Mouse (Mus musculus) NIH3T3 (cell line): ENCODE measurements around the gene Tbc1d9.
"Not testable (repeated sequence)": the region's sequence is repeated elsewhere in the genome, so short reads cannot be mapped to it uniquely, and the experiment has no call there.

Source experiments
- DNase-seq: peaks from one replicate; pipeline ENCODE4 v3.0.0-alpha.2; 2012; ENCODE audit warnings: low read depth

Gene Tbc1d9

DNA sequence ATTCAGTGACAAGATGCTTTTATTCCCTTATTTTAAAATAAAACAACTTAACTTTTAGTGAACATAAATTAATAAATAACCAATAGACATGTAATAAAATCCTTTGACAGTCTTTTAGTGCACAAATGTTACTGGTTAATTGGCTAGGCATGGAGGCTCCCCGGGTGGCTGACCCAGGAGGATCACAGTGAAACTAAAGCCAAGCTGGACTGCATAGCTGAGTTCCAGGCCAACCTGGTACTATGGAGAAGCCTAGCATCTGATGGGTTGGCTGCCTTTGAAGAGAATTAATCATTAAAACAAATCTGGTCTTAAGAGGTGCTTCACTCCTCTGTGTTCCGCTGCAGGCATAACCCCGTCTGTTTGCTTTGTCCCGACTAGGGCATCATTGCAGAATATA, 67.9 kb downstream of the Tbc1d9 start:
- no peak for DNase-seq

DNA sequence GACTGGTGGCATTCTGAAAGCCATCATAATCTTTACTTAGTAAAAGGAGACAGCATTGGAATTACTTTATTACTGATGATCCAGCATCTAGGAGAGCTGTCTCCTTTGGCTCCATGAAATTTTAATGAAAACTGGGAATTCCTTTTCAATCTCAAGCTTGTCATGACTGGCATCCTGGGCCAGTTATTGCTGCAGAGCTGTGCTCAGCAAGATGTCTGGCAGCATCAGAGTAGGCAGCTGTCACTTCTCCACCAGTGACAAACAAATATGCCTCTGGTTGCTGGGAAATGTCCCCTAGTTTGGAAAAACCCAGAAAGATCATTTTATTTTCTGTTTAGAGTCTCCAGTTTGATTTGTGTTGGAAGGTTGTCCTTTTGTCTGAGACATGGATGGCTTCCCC, 74.2 kb downstream of the Tbc1d9 start:
- DNase-seq, result no peak

DNA sequence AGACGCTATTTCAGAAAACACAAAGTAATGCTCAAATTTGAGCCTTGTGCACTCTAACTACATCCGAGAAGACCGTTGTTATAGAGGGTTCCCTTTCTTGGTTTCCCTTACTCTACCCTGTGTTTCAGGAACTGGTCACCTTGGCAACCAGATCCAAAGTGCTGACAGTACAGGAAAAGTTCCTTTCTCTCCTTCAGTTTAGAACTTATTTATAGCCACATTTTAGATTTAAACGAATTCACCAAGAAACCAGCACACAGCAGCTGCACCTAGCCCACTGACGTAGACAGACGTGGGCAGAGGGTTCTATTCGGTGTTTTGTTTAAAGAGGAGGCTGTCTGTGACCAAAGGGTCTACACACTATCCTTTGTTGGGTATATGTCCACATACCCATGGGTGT, 79.0 kb downstream of the Tbc1d9 start:
- no peak for DNase-seq

DNA sequence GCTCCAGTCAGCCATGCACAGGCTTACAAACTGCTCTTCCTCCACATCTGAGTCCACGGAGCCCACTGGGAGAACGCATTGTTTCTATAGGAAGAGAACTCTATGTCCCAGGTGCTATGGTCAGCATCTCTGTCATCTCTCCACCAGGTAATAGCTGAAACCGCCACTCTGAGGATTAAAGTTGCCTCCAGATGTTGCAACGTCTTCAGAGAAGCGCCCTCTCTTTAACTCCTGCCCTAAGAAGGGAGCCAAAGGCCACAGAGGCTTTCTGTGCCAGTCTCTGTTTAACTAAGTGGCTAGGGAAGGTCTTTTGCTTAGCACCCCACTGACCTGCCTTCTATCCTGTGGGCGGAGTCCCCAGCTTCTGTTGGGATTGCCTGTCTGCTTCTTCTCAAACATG, 85.7 kb downstream of the Tbc1d9 start:
- DNase-seq, result no peak

DNA sequence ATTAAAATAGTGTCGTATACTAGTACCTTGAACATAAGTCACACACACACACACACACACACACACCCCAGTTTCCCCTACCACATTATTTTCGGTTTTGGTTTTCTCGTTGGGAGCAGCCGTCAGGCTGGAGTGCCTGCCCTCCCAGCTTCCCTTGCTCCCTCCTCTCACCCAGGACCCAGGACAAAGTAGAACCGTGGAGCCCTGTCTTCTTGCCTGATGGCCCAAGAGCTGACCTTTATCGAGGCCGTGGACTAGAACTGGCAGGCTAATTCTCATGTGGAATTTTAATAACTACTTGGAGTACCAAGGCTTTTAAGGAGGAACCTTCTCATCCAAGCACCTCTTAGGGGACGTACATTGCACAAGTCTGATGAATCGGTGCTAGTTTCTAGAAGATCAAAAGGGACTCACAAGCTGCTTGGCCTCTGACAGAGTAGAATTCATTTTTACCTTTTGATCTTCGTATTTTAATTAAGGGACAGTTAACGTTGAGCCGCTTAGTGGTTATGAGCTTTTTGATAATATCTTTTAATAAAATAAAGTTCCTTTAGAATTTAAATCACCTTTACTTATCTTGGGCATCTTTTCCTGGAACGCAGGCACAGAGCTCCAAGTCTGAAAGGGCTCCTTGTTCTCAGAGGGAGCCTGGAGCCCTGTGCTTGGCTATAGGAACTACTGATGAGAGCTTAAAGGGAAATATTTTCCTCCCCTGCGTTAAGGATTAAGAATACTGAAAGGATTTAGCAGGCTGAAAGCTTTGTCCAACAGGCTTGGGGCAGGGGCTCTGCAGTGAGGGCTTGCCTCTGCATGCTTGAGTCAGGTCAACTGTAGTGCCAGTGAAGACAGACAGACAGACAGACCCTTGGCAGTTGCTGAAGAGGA, 86.5 kb downstream of the Tbc1d9 start:
- no peak for DNase-seq

DNA sequence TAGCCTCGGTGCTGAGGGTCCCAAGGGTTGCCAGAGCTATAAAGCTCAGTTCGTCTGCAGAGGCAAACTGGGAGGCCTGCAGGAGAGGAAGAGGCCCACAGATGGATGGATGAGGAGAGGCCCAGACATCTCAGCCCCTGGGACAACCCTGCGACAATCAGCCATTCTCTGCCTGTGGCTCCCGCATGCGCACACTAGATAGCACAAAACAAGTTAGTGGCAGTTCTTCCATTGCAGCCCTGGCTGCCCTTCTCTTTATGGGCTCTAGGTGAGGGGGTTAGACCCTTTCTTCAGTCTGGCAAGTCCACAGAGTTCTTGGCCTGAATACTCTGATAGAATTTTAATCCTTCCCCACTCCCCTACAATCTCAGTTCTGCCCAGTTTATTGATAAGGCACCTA, 87.6 kb downstream of the Tbc1d9 start:
- no peak for DNase-seq

DNA sequence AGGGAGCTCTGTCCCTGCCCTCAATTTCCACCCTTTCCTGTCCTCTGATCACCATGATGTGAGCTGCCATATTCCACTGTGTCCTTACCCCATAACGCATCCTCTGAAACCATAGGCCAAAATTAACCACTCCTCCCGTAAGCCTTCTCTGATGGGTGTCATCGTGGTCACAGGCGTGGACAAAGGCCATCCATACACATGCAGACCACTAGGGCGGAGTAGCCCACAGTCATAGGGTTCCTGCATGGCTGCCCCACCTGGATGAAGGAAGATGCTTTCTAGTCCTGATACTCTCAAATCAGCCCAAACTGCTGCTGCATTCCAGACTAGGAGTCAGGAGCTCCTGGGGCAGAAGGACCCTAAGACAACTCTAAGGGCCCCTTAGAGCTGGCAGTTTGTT, 92.5 kb downstream of the Tbc1d9 start:
- DNase-seq, result no peak

DNA sequence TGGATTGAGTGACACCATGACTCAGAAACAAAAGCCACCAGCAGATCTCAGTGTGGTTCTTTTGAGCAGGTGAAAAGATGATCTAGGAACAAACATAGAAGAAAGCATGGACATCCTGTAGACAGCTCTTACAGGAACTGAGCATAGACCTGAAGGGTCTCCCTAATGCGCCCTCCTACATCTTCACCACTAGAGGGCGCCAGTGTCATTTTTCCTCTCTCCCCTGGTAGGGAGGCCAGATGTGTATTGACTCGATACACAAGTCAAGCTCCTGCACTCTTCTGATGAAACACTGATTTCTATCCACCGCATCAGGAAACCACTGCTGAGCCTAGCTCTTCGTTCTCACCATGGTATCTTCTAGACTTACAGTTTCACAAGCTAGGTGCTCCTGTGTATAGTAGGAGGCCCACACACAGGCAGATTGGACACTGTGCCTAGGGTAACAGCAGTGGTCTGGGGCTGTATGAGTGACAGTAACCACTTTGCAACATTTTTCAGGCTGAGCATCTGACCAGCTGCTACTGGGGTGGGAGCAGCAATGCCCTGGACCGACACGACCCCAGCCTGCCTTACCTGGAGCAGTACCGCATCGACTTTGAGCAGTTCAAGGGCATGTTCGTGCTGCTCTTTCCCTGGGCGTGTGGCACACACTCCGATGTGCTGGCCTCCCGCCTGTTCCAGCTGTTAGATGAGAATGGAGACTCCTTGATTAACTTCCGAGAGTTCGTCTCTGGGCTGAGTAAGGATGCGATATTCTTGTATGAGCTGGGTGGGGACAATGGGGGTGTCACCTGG, 95.5 kb downstream of the Tbc1d9 start:
- peak; percentile 89 for DNase-seq

DNA sequence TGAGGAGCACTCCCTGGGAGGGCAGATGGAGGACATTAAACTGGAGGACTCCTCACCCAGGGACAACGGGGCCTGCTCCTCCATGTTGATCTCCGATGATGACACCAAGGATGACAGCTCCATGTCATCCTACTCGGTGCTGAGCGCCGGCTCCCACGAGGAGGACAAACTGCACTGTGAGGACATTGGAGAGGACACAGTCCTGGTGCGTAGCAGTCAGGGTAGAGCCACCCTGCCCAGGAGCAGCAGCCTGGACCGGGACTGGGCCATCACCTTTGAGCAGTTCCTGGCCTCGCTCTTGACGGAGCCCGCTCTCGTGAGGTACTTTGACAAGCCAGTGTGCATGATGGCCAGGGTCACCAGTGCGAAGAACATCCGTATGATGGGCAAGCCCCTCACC, 106.0 kb downstream of the Tbc1d9 start:
- no peak for DNase-seq

DNA sequence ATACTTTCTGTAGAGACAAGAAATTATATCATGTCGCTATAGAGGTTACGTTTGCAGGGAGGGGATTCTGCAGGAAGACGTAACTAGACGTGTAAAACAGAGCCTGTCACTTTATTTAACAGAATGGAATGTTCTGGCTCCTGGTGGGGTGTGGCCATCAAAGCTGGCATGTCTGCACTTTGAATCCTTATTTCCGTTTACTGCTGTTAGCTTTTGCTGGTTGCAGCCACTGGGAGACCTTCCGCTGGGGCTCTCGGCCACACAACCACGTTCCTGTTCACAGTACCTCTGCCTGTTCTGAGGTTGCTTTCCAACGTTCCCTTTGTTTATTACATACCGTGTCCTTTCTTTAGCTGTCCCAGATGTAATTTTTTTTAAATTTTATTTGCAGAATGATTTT, 107.3 kb downstream of the Tbc1d9 start:
- no peak for DNase-seq

DNA sequence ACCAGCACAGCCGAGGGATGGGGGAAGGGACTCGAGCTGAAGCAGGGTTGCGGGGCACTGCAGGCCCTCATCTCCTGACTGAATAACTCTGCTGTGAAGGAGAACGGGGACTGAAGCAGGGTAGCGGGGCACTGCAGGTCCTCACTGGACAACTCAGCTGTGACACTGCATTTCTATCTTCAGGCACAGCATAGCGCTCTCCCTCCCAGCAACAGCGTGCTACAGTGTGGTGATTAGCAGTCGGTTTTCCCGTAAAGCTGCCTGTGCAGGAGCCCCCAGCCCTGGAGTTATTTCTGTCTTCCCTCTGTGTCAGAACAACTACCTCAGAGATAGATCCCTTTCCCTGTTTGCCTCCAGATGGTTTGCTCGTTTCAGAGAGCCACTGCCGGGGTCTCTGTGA, 109.3 kb downstream of the Tbc1d9 start:
- DNase-seq, result peak; percentile 17

DNA sequence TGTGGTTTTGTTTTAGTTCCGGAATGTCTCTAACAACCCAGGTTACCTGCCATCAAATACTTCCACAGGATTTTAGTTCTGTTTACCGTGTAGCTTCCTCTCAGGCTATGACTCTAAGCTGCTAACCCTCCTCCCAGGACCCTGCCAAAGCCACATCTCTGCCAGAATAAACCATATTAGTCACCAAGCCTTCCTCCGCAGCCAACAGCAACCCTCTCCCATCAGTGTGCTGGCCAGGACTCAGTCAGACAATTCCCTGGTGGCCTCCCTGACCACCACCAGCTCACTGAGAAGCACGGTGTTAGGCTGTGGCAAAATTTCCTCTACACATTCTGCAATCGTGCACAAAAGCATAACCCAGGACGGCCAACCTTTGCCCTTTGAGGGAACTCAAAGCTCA, 113.3 kb downstream of the Tbc1d9 start:
- peak; percentile 89 for DNase-seq

DNA sequence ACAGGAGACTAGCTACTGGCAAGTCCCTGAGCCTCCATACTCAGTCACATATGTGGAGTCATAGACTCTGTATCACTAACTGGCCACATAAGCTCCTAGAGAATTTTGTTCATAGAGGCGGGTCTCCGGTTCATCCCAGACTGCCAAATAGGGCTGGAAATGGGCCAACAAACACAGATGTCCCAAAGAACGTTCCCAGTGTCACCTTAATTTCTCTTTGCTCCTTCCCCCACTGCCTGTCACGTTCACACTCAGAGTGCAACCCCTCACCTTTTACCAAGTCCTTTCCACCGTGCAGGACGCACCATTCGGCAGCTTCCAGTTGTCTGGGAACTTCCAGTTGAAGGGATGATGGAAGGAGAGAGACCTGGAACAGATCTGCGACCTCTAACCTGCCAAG, 120.2 kb downstream of the Tbc1d9 start:
- no peak for DNase-seq

DNA sequence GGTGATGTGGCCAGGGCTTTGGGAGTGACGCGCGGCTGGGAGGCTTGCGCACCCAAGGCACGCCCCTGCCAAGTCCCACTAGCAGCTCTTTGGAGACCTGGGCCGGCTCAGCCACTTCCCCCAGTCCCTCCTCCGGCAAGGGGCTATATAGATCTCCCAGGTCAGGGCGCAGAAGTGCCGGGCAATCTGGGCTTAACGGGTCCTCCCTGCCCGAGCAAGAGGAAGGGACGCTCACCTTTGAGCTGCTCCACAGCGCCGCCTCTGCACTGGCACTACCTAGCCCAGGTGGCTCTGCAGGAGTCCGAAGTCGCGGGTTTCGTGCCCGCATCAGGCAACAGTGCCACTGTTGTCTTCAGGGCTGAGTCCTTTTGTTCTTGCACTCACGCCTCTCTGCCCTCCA, 125.0 kb downstream of the Tbc1d9 start, which contains the start of gene Ucp1:
Ucp1 (plus strand) TSS at position 177 of the 400 bp plus-strand sequence.
- no peak for DNase-seq

DNA sequence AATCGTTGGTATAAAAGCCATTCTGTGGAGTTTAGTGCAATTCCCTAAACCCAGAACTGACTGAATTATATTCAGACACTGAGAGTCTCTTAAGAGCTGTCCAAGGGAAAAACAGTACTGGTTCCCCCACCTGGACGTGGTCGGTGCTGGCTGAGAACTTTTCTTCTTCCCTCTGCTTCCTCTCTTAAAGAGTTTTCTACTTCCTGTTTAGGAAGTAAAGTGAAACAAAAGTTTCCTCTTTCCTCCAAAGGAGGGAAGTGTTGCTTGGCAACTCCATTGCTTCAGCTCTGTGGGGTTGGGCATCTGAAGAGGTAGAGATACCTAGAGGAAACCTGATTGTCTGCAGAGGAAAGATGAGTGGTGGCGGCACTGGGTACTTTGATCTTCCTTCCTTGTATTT, 132.2 kb downstream of the Tbc1d9 start:
- no peak for DNase-seq

DNA sequence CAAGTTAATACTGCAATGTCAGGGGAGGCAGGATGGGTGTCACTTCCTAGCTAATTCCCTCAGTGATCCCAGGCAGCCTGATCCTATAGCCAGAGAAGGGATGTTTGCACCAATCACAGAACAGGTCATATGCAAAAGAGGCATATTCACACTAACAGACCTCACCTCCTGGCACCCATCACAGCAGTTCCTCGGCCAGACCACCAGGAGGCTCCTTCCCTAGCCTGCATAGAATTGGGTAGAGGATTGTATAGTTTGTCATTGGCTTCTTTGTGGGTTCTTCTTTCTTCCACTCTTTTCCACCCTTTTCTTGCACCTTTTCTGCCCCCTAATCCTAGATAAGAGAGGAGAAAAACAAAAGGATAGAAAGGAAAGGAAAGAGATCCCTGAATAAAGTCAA, 135.0 kb downstream of the Tbc1d9 start:
- peak; percentile 27 for DNase-seq

DNA sequence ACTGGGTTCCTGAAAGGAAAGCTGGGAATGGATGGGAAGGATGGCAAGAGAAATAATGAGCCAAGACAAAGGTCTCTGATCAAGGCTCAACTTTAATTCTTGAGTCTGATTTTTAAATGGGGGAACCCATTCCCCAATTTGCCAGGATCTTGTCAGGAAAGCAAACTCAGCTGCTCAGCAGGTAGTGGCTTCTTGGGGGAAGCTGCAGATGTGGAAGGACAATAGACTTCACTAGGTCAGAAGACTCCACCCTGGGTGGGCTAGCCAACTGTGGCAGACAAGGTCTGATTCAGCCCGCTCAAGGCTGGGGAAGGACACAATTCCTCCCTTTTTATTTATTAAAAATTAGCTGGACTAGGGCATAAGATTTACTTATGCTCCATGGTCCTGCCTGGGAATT, 139.8 kb downstream of the Tbc1d9 start:
- DNase-seq, result no peak

DNA sequence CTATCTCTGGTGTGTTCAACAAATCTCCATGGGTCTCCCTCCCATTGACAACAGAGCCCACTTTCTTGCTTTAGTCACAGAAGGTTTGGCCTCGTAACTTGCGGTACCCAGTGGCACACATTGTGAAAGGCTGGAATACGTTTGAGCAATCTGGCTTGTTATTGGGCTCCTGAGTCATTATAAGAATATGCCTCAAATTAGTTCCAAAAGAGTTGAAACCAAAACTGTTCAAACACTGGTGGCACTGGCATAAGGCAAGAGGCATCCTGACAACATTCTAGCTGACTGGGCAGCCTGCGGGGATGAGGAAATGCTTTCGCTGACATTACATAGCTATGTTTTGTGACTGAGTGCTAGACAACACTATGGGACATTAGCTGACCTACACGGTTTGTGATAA, 144.7 kb downstream of the Tbc1d9 start:
- no peak for DNase-seq

DNA sequence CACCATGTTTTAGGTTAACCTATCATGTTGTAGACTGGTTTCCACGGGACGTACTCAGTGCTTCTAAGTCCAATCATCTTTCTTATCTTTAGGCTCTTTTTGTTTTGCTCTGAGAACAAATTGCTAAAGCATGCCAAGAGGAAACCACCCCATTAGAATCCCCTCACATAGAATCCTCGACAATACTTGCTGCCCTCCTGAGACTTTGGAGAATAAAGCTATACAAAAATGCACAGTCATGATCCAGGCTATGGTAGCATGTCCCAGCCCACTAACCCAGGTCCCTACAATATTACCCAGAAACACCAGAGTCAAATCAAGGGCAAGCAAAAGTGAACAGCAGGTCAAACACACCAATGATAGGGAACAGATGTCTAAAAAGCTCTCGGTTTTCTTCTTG, 149.9 kb downstream of the Tbc1d9 start:
- not testable (repeated sequence) for DNase-seq

DNA sequence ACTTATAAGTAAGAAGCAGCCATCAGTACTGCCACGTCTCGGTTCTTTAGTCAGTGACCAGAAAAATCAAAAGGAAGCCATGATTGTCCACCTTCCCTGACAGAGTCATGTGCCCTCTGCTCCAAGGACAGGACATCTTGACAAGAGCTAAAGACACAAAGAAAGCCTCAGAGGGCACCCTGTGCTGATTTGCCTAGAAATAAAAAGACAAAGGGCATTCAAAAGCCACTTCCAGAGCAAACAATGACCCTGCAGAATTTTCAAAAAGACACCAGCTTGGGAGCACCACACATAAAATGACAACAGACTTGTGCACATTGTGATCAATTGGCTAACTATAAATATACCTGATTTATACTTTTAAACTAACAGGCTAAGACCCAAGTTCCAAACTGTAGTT, 150.5 kb downstream of the Tbc1d9 start:
- DNase-seq, result no peak

DNA sequence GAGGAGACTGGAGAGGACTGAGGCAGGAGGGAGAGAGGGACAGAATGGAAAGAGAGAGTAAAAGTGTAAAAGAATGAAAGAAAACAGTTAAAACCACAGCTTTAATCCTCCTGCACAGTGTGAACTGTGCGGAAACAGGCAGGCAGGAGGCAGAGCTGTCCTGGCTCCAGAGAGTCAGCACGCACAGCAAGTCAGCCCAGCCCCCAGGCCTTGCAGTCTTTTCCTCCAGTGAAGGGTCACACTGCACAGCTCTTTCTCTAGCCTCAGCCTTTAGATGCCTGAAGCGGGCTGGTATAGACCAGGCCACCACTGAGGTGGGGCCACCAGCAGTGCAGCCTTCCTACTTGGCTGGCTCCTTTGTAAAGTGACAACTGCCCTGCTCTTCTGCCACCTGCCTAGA, 155.4 kb downstream of the Tbc1d9 start:
- no peak for DNase-seq

DNA sequence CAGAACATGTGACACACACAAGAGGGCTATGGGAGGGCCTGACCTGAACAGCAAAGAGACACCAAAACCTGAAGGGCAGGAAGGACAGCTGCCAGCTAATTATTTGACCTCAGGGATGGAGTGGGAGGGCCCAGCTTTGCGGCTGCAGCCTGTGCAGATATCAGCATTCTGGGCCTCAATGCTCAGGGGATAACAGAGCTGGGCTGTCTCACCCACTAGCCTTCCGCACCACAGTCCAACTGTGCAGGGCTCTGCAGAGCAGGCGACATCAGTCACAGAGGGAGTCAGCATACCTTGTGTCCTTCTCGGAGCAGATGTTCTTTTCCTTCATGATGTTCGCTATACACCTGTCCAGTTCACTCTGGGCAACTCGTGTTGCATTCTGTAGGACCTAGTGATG, 157.2 kb downstream of the Tbc1d9 start:
- no peak for DNase-seq
